Mouse (Mus musculus) liver, embryonic 15.5 days (tissue): ENCODE data around the gene Asic4. TPM values are rescaled to one million over a fixed set of nuclear protein-coding genes. Genes with fewer than 3 reads are reported as not detected.

Experiments used
- ATAC-seq: fragments of 200-750 bp; cut with Nextera tagmentation; 2 replicates; pipeline ENCODE4 v1.8.0; 2017; ENCODE audit warnings: moderate number of reproducible peaks, mild to moderate bottlenecking, moderate library complexity; ENCODE audit not compliant: insufficient read depth
- H3K27ac ChIP-seq: fragments of 300-500 bp; sonication (generic); replicated peaks from 2 replicates; pipeline ENCODE4 v1.5.1; 2015; ENCODE audit warnings: mild to moderate bottlenecking, inconsistent platforms
- H3K27me3 ChIP-seq: fragments of 300-500 bp; sonication (generic); 2 replicates; pipeline ENCODE4 v1.6.1; 2015; ENCODE audit warnings: mild to moderate bottlenecking, inconsistent platforms
- H3K36me3 ChIP-seq: fragments of 300-500 bp; sonication (generic); replicated peaks from 2 replicates; pipeline ENCODE4 v1.6.1; 2015; ENCODE audit warnings: moderate library complexity, mild to moderate bottlenecking, inconsistent platforms
- H3K4me1 ChIP-seq: fragments of 300-500 bp; sonication (generic); replicated peaks from 2 replicates; pipeline ENCODE4 v1.6.1; 2015; ENCODE audit warnings: inconsistent platforms
- H3K4me2 ChIP-seq: fragments of 300-500 bp; sonication (generic); 2 replicates; pipeline ENCODE4 v1.6.1; 2015; ENCODE audit warnings: moderate library complexity, mild to moderate bottlenecking, inconsistent platforms
- H3K4me3 ChIP-seq: fragments of 300-500 bp; sonication (generic); replicated peaks from 2 replicates; pipeline ENCODE4 v1.5.1; 2015; ENCODE audit warnings: mild to moderate bottlenecking, inconsistent platforms
- H3K9ac ChIP-seq: fragments of 300-500 bp; sonication (generic); 2 replicates; pipeline ENCODE4 v1.6.1; 2015; ENCODE audit warnings: moderate library complexity, mild to moderate bottlenecking, inconsistent platforms
- H3K9me3 ChIP-seq: fragments of 300-500 bp; sonication (generic); replicated peaks from 2 replicates; pipeline ENCODE4 v1.6.1; 2016; ENCODE audit warnings: inconsistent platforms
- WGBS: fragments of 180-500 bp; shearing (Covaris S2); methylation state at CpG from one replicate; pipeline ENCODE4 v1.1.7; 2015; ENCODE audit warnings: mixed read lengths; ENCODE audit not compliant: insufficient replicate concordance; 5-methylcytosine and 5-hydroxymethylcytosine counted together
- polyA plus RNA-seq: library from polyadenylated mRNA; unstranded; fragments of >200 nt; fragmentation: Nextera tagmentation; extraction: Ambion mirVana; gene quantifications from 2 replicates; pipeline ENCODE4 v1.2.1, GENCODE M21; 2015

Gene Asic4
- polyA plus RNA-seq, 1 experiment from 2014 or later, result 0.05 TPM

GRCm38 (mm10) chr1:75422823-75423471, 27.3 kb upstream of the Asic4 start:
- H3K4me2 ChIP-seq, result peak overlapping the region; percentile 52
- peak; percentile 25; the same call in 1 of the 2 replicates for ATAC-seq
- peaks cover 76% of the 10 kb centered on the region for H3K27me3 ChIP-seq
- H3K9ac ChIP-seq, result no peak overlapping the region
- WGBS, result 3% methylated on average over 71 of the region's 71 CpGs
- H3K27ac ChIP-seq, result no peak overlapping the region
- H3K36me3 ChIP-seq, result no peaks in the 10 kb centered on the region
- no peaks in the 10 kb centered on the region for H3K9me3 ChIP-seq
- peak overlapping the region; percentile 23; the same call in 1 of the 2 replicates for H3K4me3 ChIP-seq
- H3K4me1 ChIP-seq, result peaks cover 11% of the 10 kb centered on the region

GRCm38 (mm10) chr1:75423780-75424390, 26.4 kb upstream of the Asic4 start:
- 59% methylated on average over 11 of the region's 11 CpGs for WGBS

GRCm38 (mm10) chr1:75425796-75426471, 24.3 kb upstream of the Asic4 start:
- ATAC-seq, result no peak
- 17% methylated on average over 10 of the region's 10 CpGs for WGBS

More at GRCm38 (mm10) chr1:75423780-75424390, 26.4 kb upstream of the Asic4 start:
- Histone ChIP-seq H3K9me3 (no peaks in the 10 kb centered on the region), H3K4me1 (peaks cover 11% of the 10 kb centered on the region), H3K4me3 (no peak overlapping the region), H3K9ac (no peak overlapping the region), H3K4me2 (no peak overlapping the region), H3K27me3 (peaks cover 76% of the 10 kb centered on the region), H3K36me3 (no peaks in the 10 kb centered on the region), H3K27ac (no peak overlapping the region)
- ATAC-seq, result no peak

GRCm38 (mm10) chr1:75435475-75436328, 14.5 kb upstream of the Asic4 start, which contains the start of gene Gmppa:
Gene Gmppa, plus strand, starts transcription at chr1:75435930.
- H3K27ac ChIP-seq, result 0 out of 2 replicates have a peak within 1 kb of the TSS, but pooled peaks have one; percentile 1
- no peaks in the 10 kb centered on the region for H3K36me3 ChIP-seq
- WGBS, result 5% methylated on average over 28 of the region's 28 CpGs
- peaks cover 20% of the 10 kb centered on the region for H3K4me1 ChIP-seq
- ATAC-seq, result peak; percentile 73
- peaks cover 20% of the 10 kb centered on the region for H3K27me3 ChIP-seq
- H3K9me3 ChIP-seq, result no peaks in the 10 kb centered on the region
- peak within 1 kb of the TSS; percentile 69 for H3K4me3 ChIP-seq
- peak within 1 kb of the TSS; percentile 64 for H3K9ac ChIP-seq
- H3K4me2 ChIP-seq, result peak within 1 kb of the TSS; percentile 67

More at GRCm38 (mm10) chr1:75425796-75426471, 24.3 kb upstream of the Asic4 start:
- Histone ChIP-seq H3K4me2 (no peak overlapping the region), H3K4me1 (peaks cover 11% of the 10 kb centered on the region), H3K9ac (no peak overlapping the region), H3K27me3 (peaks cover 66% of the 10 kb centered on the region), H3K27ac (no peak overlapping the region), H3K4me3 (no peak overlapping the region), H3K36me3 (no peaks in the 10 kb centered on the region), H3K9me3 (no peaks in the 10 kb centered on the region)

- H3K36me3 ChIP-seq, result 0 out of 2 replicates have a peak, but pooled peaks cover 3% of the 10 kb centered on the region
- H3K4me1 ChIP-seq, result peaks cover 24% of the 10 kb centered on the region
- H3K4me3 ChIP-seq, result no peak overlapping the region
- no peak overlapping the region for H3K27ac ChIP-seq
- H3K9ac ChIP-seq, result no peak overlapping the region
- 76% methylated on average over 8 of the region's 9 CpGs for WGBS
- H3K9me3 ChIP-seq, result no peaks in the 10 kb centered on the region
- ATAC-seq, result no peak
- H3K27me3 ChIP-seq, result no peaks in the 10 kb centered on the region
- no peak overlapping the region for H3K4me2 ChIP-seq
Measured at GRCm38 (mm10) chr1:75438782-75439181, 11.5 kb upstream of the Asic4 start.

GRCm38 (mm10) chr1:75440661-75441060, 9.6 kb upstream of the Asic4 start:
- Histone ChIP-seq H3K4me1 (peaks cover 39% of the 10 kb centered on the region), H3K4me2 (no peak overlapping the region), H3K9me3 (no peaks in the 10 kb centered on the region), H3K4me3 (no peak overlapping the region), H3K27ac (no peak overlapping the region), H3K9ac (no peak overlapping the region), H3K36me3 (0 out of 2 replicates have a peak, but pooled peaks cover 3% of the 10 kb centered on the region), H3K27me3 (peaks cover 4% of the 10 kb centered on the region; the same call in 1 of the 2 replicates)
- no peak for ATAC-seq
- WGBS, result 84% methylated on average over 7 of the region's 7 CpGs

- 80% methylated on average over 15 of the region's 15 CpGs for WGBS
- Histone ChIP-seq H3K27me3 (peaks cover 11% of the 10 kb centered on the region), H3K27ac (no peak overlapping the region), H3K4me3 (no peak overlapping the region), H3K9ac (no peak overlapping the region), H3K36me3 (0 out of 2 replicates have a peak, but pooled peaks cover 3% of the 10 kb centered on the region), H3K4me2 (no peak overlapping the region), H3K9me3 (no peaks in the 10 kb centered on the region), H3K4me1 (peaks cover 42% of the 10 kb centered on the region)
- ATAC-seq, result no peak
Measured at GRCm38 (mm10) chr1:75441471-75441996, 8.7 kb upstream of the Asic4 start.

GRCm38 (mm10) chr1:75442171-75442570, 8.1 kb upstream of the Asic4 start:
- Histone ChIP-seq H3K9ac (no peak overlapping the region), H3K4me1 (peaks cover 42% of the 10 kb centered on the region), H3K4me3 (no peak overlapping the region), H3K9me3 (no peaks in the 10 kb centered on the region), H3K27me3 (peaks cover 18% of the 10 kb centered on the region), H3K27ac (no peak overlapping the region), H3K4me2 (no peak overlapping the region), H3K36me3 (0 out of 2 replicates have a peak, but pooled peaks cover 3% of the 10 kb centered on the region)
- 64% methylated on average over 9 of the region's 9 CpGs for WGBS
- no peak for ATAC-seq

- 70% methylated on average over 8 of the region's 8 CpGs for WGBS
- ATAC-seq, result no peak
Measured at GRCm38 (mm10) chr1:75442811-75443210, 7.4 kb upstream of the Asic4 start.

GRCm38 (mm10) chr1:75443247-75444024, 6.8 kb upstream of the Asic4 start:
- no peak overlapping the region for H3K4me3 ChIP-seq
- H3K27me3 ChIP-seq, result peaks cover 30% of the 10 kb centered on the region
- peaks cover 50% of the 10 kb centered on the region for H3K4me1 ChIP-seq
- no peaks in the 10 kb centered on the region for H3K9me3 ChIP-seq
- 0 out of 2 replicates have a peak, but pooled peaks cover 3% of the 10 kb centered on the region for H3K36me3 ChIP-seq
- no peak overlapping the region for H3K4me2 ChIP-seq
- 60% methylated on average over 13 of the region's 13 CpGs for WGBS
- no peak overlapping the region for H3K9ac ChIP-seq
- no peak overlapping the region for H3K27ac ChIP-seq
- no peak for ATAC-seq

More at GRCm38 (mm10) chr1:75442811-75443210, 7.4 kb upstream of the Asic4 start:
- no peak overlapping the region for H3K9ac ChIP-seq
- H3K4me3 ChIP-seq, result no peak overlapping the region
- H3K4me1 ChIP-seq, result peaks cover 44% of the 10 kb centered on the region
- H3K9me3 ChIP-seq, result no peaks in the 10 kb centered on the region
- H3K27me3 ChIP-seq, result peaks cover 24% of the 10 kb centered on the region
- no peak overlapping the region for H3K4me2 ChIP-seq
- no peak overlapping the region for H3K27ac ChIP-seq
- H3K36me3 ChIP-seq, result 0 out of 2 replicates have a peak, but pooled peaks cover 3% of the 10 kb centered on the region
